Mouse (Mus musculus) stomach, embryonic 14.5 days (tissue): Measurements from ENCODE around the gene Rassf10. TPM values are rescaled to one million over a fixed set of nuclear protein-coding genes. Genes with fewer than 3 reads are reported as not detected.
A peak's percentile ranks its signal among the peaks of the same experiment; 100 is the strongest.

Source experiments
- ATAC-seq: fragments of 200-750 bp; cut with Nextera tagmentation; 2 replicates; pipeline ENCODE4 v1.8.0; 2017; ENCODE audit warnings: low read depth, moderate TSS enrichment; ENCODE audit not compliant: insufficient number of reproducible peaks, insufficient read depth, low FRiP score
- H3K27ac ChIP-seq: fragments of 300-500 bp; sonication (generic); 2 replicates; pipeline ENCODE4 v1.5.1; 2014; ENCODE audit warnings: mild to moderate bottlenecking, low read length, moderate library complexity, mixed read lengths
- H3K27me3 ChIP-seq: fragments of 300-500 bp; sonication (generic); 2 replicates; pipeline ENCODE4 v1.6.1; 2014; ENCODE audit warnings: low read length, control low read depth, mixed read lengths; ENCODE audit not compliant: control insufficient read depth, insufficient read depth
- H3K36me3 ChIP-seq: fragments of 300-500 bp; sonication (generic); 2 replicates; pipeline ENCODE4 v1.6.1; 2014; ENCODE audit warnings: mild to moderate bottlenecking, control low read depth, low read length, moderate library complexity, mixed read lengths; ENCODE audit not compliant: control insufficient read depth, insufficient read depth
- H3K4me1 ChIP-seq: fragments of 300-500 bp; sonication (generic); 2 replicates; pipeline ENCODE4 v1.6.1; 2014; ENCODE audit warnings: low read length, control low read depth, mixed read lengths; ENCODE audit not compliant: control insufficient read depth, insufficient read depth
- H3K4me2 ChIP-seq: fragments of 300-500 bp; sonication (generic); replicated peaks from 2 replicates; pipeline ENCODE4 v1.6.1; 2014; ENCODE audit warnings: low read depth, low read length, control low read depth
- H3K4me3 ChIP-seq: fragments of 300-500 bp; sonication (generic); 2 replicates; pipeline ENCODE4 v1.5.1; 2014; ENCODE audit warnings: low read depth, low read length, control low read depth
- H3K9ac ChIP-seq: fragments of 300-500 bp; sonication (generic); replicated peaks from 2 replicates; pipeline ENCODE4 v1.6.1; 2014; ENCODE audit warnings: low read depth, mild to moderate bottlenecking, control low read depth, low read length, moderate library complexity, mixed read lengths
- H3K9me3 ChIP-seq: fragments of 300-500 bp; sonication (generic); 2 replicates; pipeline ENCODE4 v1.6.1; 2016; ENCODE audit warnings: low read depth, low read length, control low read depth; ENCODE audit not compliant: control insufficient read depth
- WGBS: fragments of 180-500 bp; shearing (Covaris S2); extraction: QIAGEN DNeasy Blood & Tissue Kit; methylation state at CpG from one replicate; pipeline ENCODE4 v1.1.7; 2014; 5-methylcytosine and 5-hydroxymethylcytosine counted together
- polyA plus RNA-seq: library from polyadenylated mRNA; unstranded; fragments of >200 nt; fragmentation: Nextera tagmentation; extraction: Ambion mirVana; gene quantifications from 2 replicates; pipeline ENCODE4 v1.2.1, GENCODE M21; 2014

The Rassf10 gene
- polyA plus RNA-seq, 1 experiment from 2014 or later = 7.5 TPM

- Histone ChIP-seq H3K36me3 (no peaks in the 10 kb centered on the region), H3K9ac (no peak overlapping the region), H3K27me3 (no peaks in the 10 kb centered on the region), H3K9me3 (no peaks in the 10 kb centered on the region), H3K4me3 (no peak overlapping the region), H3K4me2 (no peak overlapping the region), H3K4me1 (no peaks in the 10 kb centered on the region), H3K27ac (no peak overlapping the region)
- 43% methylated on average over 6 of the region's 6 CpGs for WGBS
- no peak for ATAC-seq
Measured at GRCm38 (mm10) chr7:112946706-112947105, 7.1 kb upstream of the Rassf10 start.

- 1% methylated on average over 81 of the region's 82 CpGs for WGBS
Measured at GRCm38 (mm10) chr7:112954351-112955102, 765 bp downstream of the Rassf10 start.

GRCm38 (mm10) chr7:112955103-112955827, 1.5 kb downstream of the Rassf10 start:
- 6% methylated on average over 40 of the region's 40 CpGs for WGBS

More at GRCm38 (mm10) chr7:112954351-112955102, 765 bp downstream of the Rassf10 start:
- H3K27me3 ChIP-seq = peaks cover 10% of the 10 kb centered on the region; the same call in 1 of the 2 replicates
- no peaks in the 10 kb centered on the region for H3K9me3 ChIP-seq
- H3K4me1 ChIP-seq = no peaks in the 10 kb centered on the region; the same call in none of the 2 replicates
- H3K4me3 ChIP-seq = peak overlapping the region; percentile 58
- 0 out of 2 replicates have a peak overlapping the region, but pooled peaks have one; percentile 12 for H3K27ac ChIP-seq
- peak overlapping the region; percentile 42; the same call in 1 of the 2 replicates for H3K9ac ChIP-seq
- H3K4me2 ChIP-seq = peak overlapping the region; percentile 91
- ATAC-seq = 0 out of 2 replicates have a peak, but pooled peaks have one; percentile 24
- H3K36me3 ChIP-seq = no peaks in the 10 kb centered on the region

GRCm38 (mm10) chr7:112955955-112956354, 2.2 kb downstream of the Rassf10 start:
- Histone ChIP-seq H3K4me2 (peak overlapping the region; percentile 91), H3K36me3 (no peaks in the 10 kb centered on the region), H3K9ac (no peak overlapping the region), H3K9me3 (no peaks in the 10 kb centered on the region), H3K4me3 (peak overlapping the region; percentile 58), H3K27ac (no peak overlapping the region), H3K27me3 (peaks cover 10% of the 10 kb centered on the region; the same call in 1 of the 2 replicates), H3K4me1 (no peaks in the 10 kb centered on the region; the same call in none of the 2 replicates)
- ATAC-seq = no peak
- WGBS = 31% methylated on average over 3 of the region's 3 CpGs

More at GRCm38 (mm10) chr7:112955103-112955827, 1.5 kb downstream of the Rassf10 start:
- H3K36me3 ChIP-seq = no peaks in the 10 kb centered on the region
- H3K4me2 ChIP-seq = peak overlapping the region; percentile 91
- H3K27ac ChIP-seq = peak overlapping the region; percentile 17; the same call in 1 of the 2 replicates
- H3K9me3 ChIP-seq = no peaks in the 10 kb centered on the region
- H3K4me1 ChIP-seq = no peaks in the 10 kb centered on the region; the same call in none of the 2 replicates
- H3K27me3 ChIP-seq = peaks cover 10% of the 10 kb centered on the region; the same call in 1 of the 2 replicates
- H3K4me3 ChIP-seq = peak overlapping the region; percentile 58
- ATAC-seq = no peak
- H3K9ac ChIP-seq = peak overlapping the region; percentile 42; the same call in 1 of the 2 replicates

GRCm38 (mm10) chr7:112956961-112957360, 3.2 kb downstream of the Rassf10 start:
- Histone ChIP-seq H3K4me3 (peak overlapping the region; percentile 58), H3K27ac (no peak overlapping the region), H3K4me2 (peak overlapping the region; percentile 91), H3K36me3 (no peaks in the 10 kb centered on the region), H3K27me3 (peaks cover 10% of the 10 kb centered on the region; the same call in 1 of the 2 replicates), H3K9ac (no peak overlapping the region), H3K4me1 (no peaks in the 10 kb centered on the region; the same call in none of the 2 replicates), H3K9me3 (no peaks in the 10 kb centered on the region)
- WGBS = 58% methylated on average over 7 of the region's 7 CpGs
- ATAC-seq = no peak

GRCm38 (mm10) chr7:112957630-112958029, 3.9 kb downstream of the Rassf10 start:
- no peak overlapping the region for H3K9ac ChIP-seq
- WGBS = 42% methylated on average over 6 of the region's 6 CpGs
- peaks cover 10% of the 10 kb centered on the region; the same call in 1 of the 2 replicates for H3K27me3 ChIP-seq
- no peaks in the 10 kb centered on the region for H3K36me3 ChIP-seq
- 0 out of 2 replicates have a peak overlapping the region, but pooled peaks have one; percentile 1 for H3K4me3 ChIP-seq
- H3K4me2 ChIP-seq = peak overlapping the region; percentile 17; the same call in 1 of the 2 replicates
- H3K4me1 ChIP-seq = no peaks in the 10 kb centered on the region; the same call in none of the 2 replicates
- H3K9me3 ChIP-seq = no peaks in the 10 kb centered on the region
- no peak for ATAC-seq
- no peak overlapping the region for H3K27ac ChIP-seq

- H3K4me3 ChIP-seq = no peak overlapping the region
- H3K9ac ChIP-seq = no peak overlapping the region
- no peak overlapping the region for H3K4me2 ChIP-seq
- 0 out of 2 replicates have a peak, but pooled peaks have one; percentile 10 for ATAC-seq
- no peaks in the 10 kb centered on the region for H3K27me3 ChIP-seq
- 46% methylated on average over 6 of the region's 6 CpGs for WGBS
- H3K9me3 ChIP-seq = peaks cover 7% of the 10 kb centered on the region
- H3K4me1 ChIP-seq = no peaks in the 10 kb centered on the region
- H3K27ac ChIP-seq = peak overlapping the region; percentile 48; the same call in 1 of the 2 replicates
- H3K36me3 ChIP-seq = no peaks in the 10 kb centered on the region
Measured at GRCm38 (mm10) chr7:112966382-112966781, 12.6 kb downstream of the Rassf10 start.

- peak; percentile 71 for ATAC-seq
- no peak overlapping the region for H3K9ac ChIP-seq
- H3K4me1 ChIP-seq = no peaks in the 10 kb centered on the region
- no peaks in the 10 kb centered on the region for H3K36me3 ChIP-seq
- WGBS = 36% methylated on average over 3 of the region's 3 CpGs
- H3K27me3 ChIP-seq = no peaks in the 10 kb centered on the region
- peak overlapping the region; percentile 48; the same call in 1 of the 2 replicates for H3K27ac ChIP-seq
- no peak overlapping the region for H3K4me2 ChIP-seq
- no peak overlapping the region for H3K4me3 ChIP-seq
- peaks cover 7% of the 10 kb centered on the region for H3K9me3 ChIP-seq
Measured at GRCm38 (mm10) chr7:112966786-112967185, 13.0 kb downstream of the Rassf10 start.
